Mouse (Mus musculus) thymus, adult 2 months (tissue): ENCODE measurements at regions not wholly inside any gene's neighbourhood (a gene's known extent, or its start where the extent isn't known, plus 50 kb on each side); places are given as distances from the start of the nearest gene placed in this dataset.

Source experiments
- CTCF ChIP-seq: fragments of 200-500 bp; IDR thresholded peaks from 2 replicates; pipeline ENCODE4 v1.5.1; 2012; ENCODE audit warnings: mild to moderate bottlenecking, control low read depth, low read length, moderate library complexity, borderline replicate concordance; ENCODE audit not compliant: control insufficient read depth, poor library complexity, insufficient read depth; ENCODE audit errors: extremely low read depth
- POLR2A ChIP-seq: fragments of 200-500 bp; IDR thresholded peaks from 2 replicates; pipeline ENCODE4 v1.6.1; 2012; ENCODE audit warnings: mild to moderate bottlenecking, low read length, control low read depth, moderate library complexity; ENCODE audit not compliant: control insufficient read depth, poor library complexity, insufficient read depth; ENCODE audit errors: extremely low read depth

DNA sequence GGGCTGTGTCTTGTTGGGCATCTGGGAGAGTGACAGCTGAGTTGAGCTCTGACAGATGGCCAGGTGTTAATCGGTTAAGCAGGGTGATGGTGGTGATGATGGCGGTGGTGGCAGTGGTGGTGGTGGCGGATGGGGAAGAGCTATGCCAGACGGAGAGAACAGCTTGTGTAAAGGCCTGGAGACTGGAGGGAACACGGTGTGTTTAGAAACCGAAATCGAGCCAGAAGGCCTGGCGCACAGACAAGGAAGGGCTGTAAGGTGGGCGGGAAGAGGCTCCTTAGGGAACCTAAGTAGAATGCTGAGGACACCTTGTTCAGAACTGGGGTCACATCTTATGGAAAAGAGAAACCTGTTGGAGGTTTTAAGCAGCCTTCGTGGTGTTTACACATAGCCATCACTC lies 698.5 kb downstream of the Hs3st4 start:
- no peak for TF ChIP-seq POLR2A
- no peak for TF ChIP-seq CTCF
